Mouse (Mus musculus) brain, embryonic 14.5 days (tissue): ENCODE measurements around the gene Ndnf.

Experiments used
- CTCF ChIP-seq: fragments of 200-500 bp; IDR thresholded peaks from 2 replicates; pipeline ENCODE4 v1.5.1; 2012; ENCODE audit warnings: inconsistent platforms, mild to moderate bottlenecking, moderate library complexity, borderline replicate concordance; ENCODE audit not compliant: insufficient read depth, insufficient read length; ENCODE audit errors: extremely low read depth
- POLR2A ChIP-seq: fragments of 200-500 bp; IDR thresholded peaks from 2 replicates; pipeline ENCODE4 v1.6.1; 2012; ENCODE audit warnings: mild to moderate bottlenecking, inconsistent platforms, borderline replicate concordance; ENCODE audit not compliant: poor library complexity, insufficient read depth, insufficient read length, severe bottlenecking; ENCODE audit errors: extremely low read depth

GRCm38 (mm10) chr6:65743871-65744202, 72.4 kb downstream of the Ndnf start:
- TF ChIP-seq POLR2A (no peak), CTCF (no peak)
